Mouse (Mus musculus) neural tube, embryonic 14.5 days (tissue): Measurements from ENCODE around the gene Cyp2w1. TPM values are rescaled to one million over a fixed set of nuclear protein-coding genes. Genes with fewer than 3 reads are reported as not detected.

Experiments used
- ATAC-seq: fragments of 200-750 bp; cut with Nextera tagmentation; 2 replicates; pipeline ENCODE4 v1.8.0; 2017; ENCODE audit warnings: low read depth, mild to moderate bottlenecking, moderate TSS enrichment, moderate library complexity
- H3K27ac ChIP-seq: fragments of 300-500 bp; sonication (generic); 2 replicates; pipeline ENCODE4 v1.5.1; 2014; ENCODE audit warnings: low read depth, mild to moderate bottlenecking, control low read depth, low read length, moderate library complexity, mixed read lengths
- H3K27me3 ChIP-seq: fragments of 300-500 bp; sonication (generic); 2 replicates; pipeline ENCODE4 v1.6.1; 2014; ENCODE audit warnings: low read length; ENCODE audit not compliant: control insufficient read depth, insufficient read depth
- H3K36me3 ChIP-seq: fragments of 300-500 bp; sonication (generic); 2 replicates; pipeline ENCODE4 v1.6.1; 2014; ENCODE audit warnings: low read length, mixed read lengths; ENCODE audit not compliant: control insufficient read depth, insufficient read depth
- H3K4me1 ChIP-seq: fragments of 300-500 bp; sonication (generic); 2 replicates; pipeline ENCODE4 v1.6.1; 2014; ENCODE audit warnings: low read length; ENCODE audit not compliant: control insufficient read depth, insufficient read depth
- H3K4me2 ChIP-seq: fragments of 300-500 bp; sonication (generic); 2 replicates; pipeline ENCODE4 v1.6.1; 2014; ENCODE audit warnings: mild to moderate bottlenecking, low read depth, low read length, control low read depth
- H3K4me3 ChIP-seq: fragments of 300-500 bp; sonication (generic); 2 replicates; pipeline ENCODE4 v1.5.1; 2014; ENCODE audit warnings: low read depth, low read length, control low read depth, mixed read lengths
- H3K9ac ChIP-seq: fragments of 300-500 bp; sonication (generic); replicated peaks from 2 replicates; pipeline ENCODE4 v1.6.1; 2014; ENCODE audit warnings: low read depth, mild to moderate bottlenecking, control low read depth, low read length, mixed read lengths
- H3K9me3 ChIP-seq: fragments of 300-500 bp; sonication (generic); 2 replicates; pipeline ENCODE4 v1.6.1; 2016; ENCODE audit warnings: low read length; ENCODE audit not compliant: control insufficient read depth
- WGBS: fragments of 180-500 bp; shearing (Covaris S2); extraction: QIAGEN DNeasy Blood & Tissue Kit; methylation state at CpG from one replicate; pipeline ENCODE4 v1.1.7; 2014; 5-methylcytosine and 5-hydroxymethylcytosine counted together
- microRNA counts: library from miRNA; unstranded; fragments of <30 nt; microRNA quantifications from one replicate; lab custom pipeline; 2016
- microRNA-seq: library from miRNA; unstranded; fragments of <30 nt; microRNA quantifications from one replicate; pipeline ENCODE4, GENCODE M21; 2016
- polyA plus RNA-seq: library from polyadenylated mRNA; unstranded; fragments of >200 nt; fragmentation: Nextera tagmentation; extraction: Ambion mirVana; gene quantifications from 2 replicates; pipeline ENCODE4 v1.2.1, GENCODE M21; 2014

The Cyp2w1 gene
- polyA plus RNA-seq, 1 experiment from 2014 or later = not detected

DNA sequence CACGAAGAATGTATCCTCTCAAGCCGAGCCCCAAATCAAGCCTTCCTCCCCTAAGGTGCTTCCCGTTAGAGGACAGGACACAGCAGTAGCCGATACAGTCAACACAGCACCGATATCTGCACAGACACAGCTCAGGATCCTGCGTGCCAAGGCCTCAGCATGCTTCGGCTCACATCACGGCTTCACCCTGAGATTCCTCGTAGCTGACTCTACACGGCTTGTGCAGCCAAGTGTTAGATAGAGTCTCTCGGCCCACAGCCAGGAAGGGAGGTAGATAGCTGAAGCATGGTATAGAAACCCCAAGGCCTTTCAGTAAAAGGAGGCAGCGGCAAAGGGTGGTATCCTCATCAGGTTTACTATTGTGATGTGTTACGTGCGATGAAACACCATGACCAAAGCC lies 47.6 kb downstream of the Cyp2w1 start:
- H3K4me2 ChIP-seq = no peak overlapping the region
- 85% methylated on average over 14 of the region's 14 CpGs for WGBS
- no peak overlapping the region for H3K9ac ChIP-seq
- ATAC-seq = no peak
- H3K27me3 ChIP-seq = no peaks in the 10 kb centered on the region
- no peaks in the 10 kb centered on the region for H3K36me3 ChIP-seq
- no peaks in the 10 kb centered on the region for H3K4me1 ChIP-seq
- no peak overlapping the region for H3K27ac ChIP-seq
- H3K4me3 ChIP-seq = no peak overlapping the region
- no peaks in the 10 kb centered on the region for H3K9me3 ChIP-seq

DNA sequence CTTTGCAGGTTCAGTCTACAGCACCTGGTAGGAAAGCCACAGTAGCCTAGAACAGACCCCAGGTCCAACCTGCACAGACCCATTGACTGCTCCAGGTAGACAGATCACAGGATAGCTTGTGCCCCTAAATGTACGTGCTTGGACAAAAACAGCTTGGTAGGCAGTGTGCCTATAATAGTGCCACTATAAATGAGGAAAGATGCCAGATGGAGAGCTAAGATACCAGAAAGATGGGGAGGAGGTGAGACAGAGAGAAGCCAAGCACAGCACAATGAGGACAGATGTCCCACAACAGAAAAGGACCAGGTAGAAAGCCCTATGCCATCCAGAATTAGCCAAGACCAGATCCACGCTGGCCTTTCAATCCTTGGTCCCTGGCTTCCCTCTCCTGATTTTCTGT lies 49.7 kb downstream of the Cyp2w1 start:
- H3K27ac ChIP-seq = no peak overlapping the region
- ATAC-seq = no peak
- 93% methylated on average over 2 of the region's 2 CpGs for WGBS
- H3K4me1 ChIP-seq = no peaks in the 10 kb centered on the region
- H3K9ac ChIP-seq = no peak overlapping the region
- H3K4me2 ChIP-seq = no peak overlapping the region
- no peaks in the 10 kb centered on the region for H3K27me3 ChIP-seq
- no peak overlapping the region for H3K4me3 ChIP-seq
- H3K36me3 ChIP-seq = no peaks in the 10 kb centered on the region
- H3K9me3 ChIP-seq = no peaks in the 10 kb centered on the region

DNA sequence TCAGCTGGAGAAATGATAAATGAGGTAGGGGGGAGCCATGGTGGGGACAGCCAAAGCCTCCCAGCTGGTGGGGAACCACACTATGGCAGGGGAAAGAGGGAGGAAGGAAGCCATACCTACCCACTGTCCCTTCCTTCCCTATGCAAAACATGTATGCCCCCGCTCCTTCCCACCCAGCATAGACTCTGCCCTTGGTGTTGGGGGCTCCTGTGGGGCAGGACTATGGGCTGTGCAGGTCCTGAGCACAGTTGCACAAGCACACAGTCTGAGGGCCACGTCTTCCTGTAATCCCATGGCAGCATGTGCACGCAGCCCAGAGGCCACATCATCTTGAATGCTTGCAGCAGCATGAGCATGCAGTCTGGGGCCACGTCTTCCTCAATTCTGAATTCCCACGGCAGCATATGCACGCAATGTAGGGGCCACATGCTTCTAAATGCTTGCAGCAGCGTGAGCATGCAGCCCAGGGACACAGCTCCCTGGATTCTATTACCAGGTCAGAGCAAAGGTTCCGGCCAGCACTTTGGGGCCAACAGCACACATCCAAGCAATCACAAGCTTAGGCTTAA lies 51.4 kb downstream of the Cyp2w1 start:
- no peak overlapping the region for H3K4me3 ChIP-seq

DNA sequence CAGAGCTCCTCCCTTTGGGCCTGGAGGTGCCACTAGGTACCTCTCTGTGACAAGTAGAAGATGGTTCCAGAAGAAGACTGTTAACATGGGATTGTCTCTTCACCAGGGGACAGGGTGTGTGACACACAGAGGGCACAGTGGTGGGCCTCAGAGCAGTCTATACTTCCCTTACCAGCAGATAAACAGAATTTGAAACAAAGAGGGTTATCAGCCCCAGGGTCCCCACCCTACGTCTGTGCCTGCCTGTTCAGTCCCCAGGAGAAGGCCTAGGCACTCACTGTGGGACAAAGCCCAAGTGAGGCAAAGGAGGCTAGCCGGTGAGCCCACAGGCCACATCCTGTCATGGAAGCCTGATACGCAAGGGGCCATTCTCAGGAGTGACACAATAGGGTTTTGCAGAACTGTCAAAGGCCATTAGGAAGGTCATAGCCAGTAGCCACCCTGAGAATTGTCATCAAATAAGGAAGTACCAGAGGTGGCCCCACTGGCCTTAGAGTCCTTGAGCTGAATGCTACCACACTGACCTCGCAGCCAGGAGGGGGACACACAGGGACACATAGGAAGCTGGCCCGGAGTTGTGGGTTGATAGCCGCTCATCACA lies 52.5 kb downstream of the Cyp2w1 start, which contains the start of gene C130050O18Rik:
TSS of gene C130050O18Rik (plus strand) at position 480 of the 601 bp plus-strand sequence.
- Histone ChIP-seq H3K4me1 (no peaks in the 10 kb centered on the region), H3K36me3 (no peaks in the 10 kb centered on the region), H3K4me3 (no peak within 1 kb of the TSS), H3K27ac (no peak within 1 kb of the TSS), H3K9me3 (no peaks in the 10 kb centered on the region), H3K9ac (no peak within 1 kb of the TSS), H3K4me2 (no peak within 1 kb of the TSS), H3K27me3 (no peaks in the 10 kb centered on the region)
- 74% methylated on average over 6 of the region's 6 CpGs for WGBS
- ATAC-seq = no peak

More for the DNA sequence above, 51.4 kb downstream of the Cyp2w1 start:
- Histone ChIP-seq H3K4me2 (no peak overlapping the region), H3K9ac (no peak overlapping the region), H3K27ac (no peak overlapping the region), H3K9me3 (no peaks in the 10 kb centered on the region), H3K27me3 (no peaks in the 10 kb centered on the region), H3K4me1 (no peaks in the 10 kb centered on the region), H3K36me3 (no peaks in the 10 kb centered on the region)
- WGBS = 92% methylated on average over 8 of the region's 8 CpGs
- no peak for ATAC-seq

DNA sequence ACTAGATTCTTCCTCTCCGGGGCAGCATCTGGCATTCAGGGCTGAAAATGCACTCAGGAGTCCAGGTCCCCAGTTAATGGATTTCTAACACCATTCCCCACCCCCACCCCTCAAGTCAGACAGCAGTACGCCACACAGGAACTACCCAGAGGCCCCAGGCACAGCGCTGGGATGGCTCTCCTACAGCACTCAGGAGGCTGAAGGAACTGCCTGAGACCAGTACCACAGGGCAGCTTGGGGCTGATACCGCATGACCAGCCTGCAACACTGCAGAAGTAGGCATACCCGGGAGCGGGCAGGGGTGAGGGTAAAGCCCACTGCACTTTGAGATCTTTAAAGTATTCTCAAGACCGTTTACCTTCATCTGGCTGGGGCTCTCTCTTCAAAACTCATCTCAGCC lies 53.1 kb downstream of the Cyp2w1 start:
- Histone ChIP-seq H3K4me2 (no peak overlapping the region), H3K4me1 (no peaks in the 10 kb centered on the region), H3K4me3 (no peak overlapping the region), H3K27ac (no peak overlapping the region), H3K27me3 (no peaks in the 10 kb centered on the region), H3K36me3 (no peaks in the 10 kb centered on the region), H3K9me3 (no peaks in the 10 kb centered on the region), H3K9ac (no peak overlapping the region)
- WGBS = 70% methylated on average over 7 of the region's 7 CpGs
- no peak for ATAC-seq

DNA sequence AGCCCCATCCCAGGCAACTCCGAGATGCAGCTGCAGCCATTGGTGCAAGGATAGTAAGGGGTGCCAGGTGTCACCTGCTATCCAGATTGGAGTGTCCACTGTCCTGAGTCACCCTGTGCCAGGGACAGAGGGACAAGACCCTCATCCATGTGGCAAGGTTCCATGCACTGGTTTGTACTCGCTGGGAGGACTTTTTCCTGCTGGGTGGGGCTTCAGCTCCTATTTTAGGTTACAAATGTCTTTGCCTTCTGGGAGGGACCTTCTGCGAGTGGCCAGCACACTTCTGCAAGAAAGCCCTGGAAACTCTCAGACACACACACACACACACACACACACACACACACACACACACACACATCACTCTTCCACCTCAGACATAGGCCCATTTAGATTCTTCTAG lies 53.5 kb downstream of the Cyp2w1 start:
- no peaks in the 10 kb centered on the region for H3K9me3 ChIP-seq
- H3K4me3 ChIP-seq = no peak overlapping the region
- no peak for ATAC-seq
- no peak overlapping the region for H3K9ac ChIP-seq
- no peaks in the 10 kb centered on the region for H3K4me1 ChIP-seq
- H3K36me3 ChIP-seq = no peaks in the 10 kb centered on the region
- H3K27me3 ChIP-seq = no peaks in the 10 kb centered on the region
- no peak overlapping the region for H3K4me2 ChIP-seq
- H3K27ac ChIP-seq = no peak overlapping the region
- WGBS = 76% methylated on average over 3 of the region's 3 CpGs

MicroRNA genes within 50 kb of the gene (microRNA counts, 519-probe panel; counts per million panel counts)
- not detected for microRNA mmu-miR-339-3p (lab: Ali Mortazavi, UCI)
- microRNA mmu-miR-339-5p (lab: Ali Mortazavi, UCI) = not detected

Small RNA genes within 50 kb of the gene (microRNA-seq; reads per million reads assigned to microRNA genes)
- 263 reads per million, percentile 59 among the genes with 10 or more reads in this experiment for gene Mir339

Other genes starting within 250 kb of the Cyp2w1 start
- gene Prkar1b, start 202.6 kb upstream of the Cyp2w1 start, polyA plus RNA-seq = 207 and 212 TPM in 2 replicates
- 3.6 and 4.1 TPM in 2 replicates for gene Dnaaf5, start 202.4 kb upstream of the Cyp2w1 start, polyA plus RNA-seq
- gene Sun1, start 152.0 kb upstream of the Cyp2w1 start, polyA plus RNA-seq = 49.5 and 51.3 TPM in 2 replicates
- 109 and 112 TPM in 2 replicates for gene Get4, start 100.3 kb upstream of the Cyp2w1 start, polyA plus RNA-seq
- gene Adap1, start 27.0 kb upstream of the Cyp2w1 start, polyA plus RNA-seq = 59.9 and 64.6 TPM in 2 replicates
- gene Cox19, start 1.2 kb upstream of the Cyp2w1 start, polyA plus RNA-seq = 108 and 113 TPM in 2 replicates
- gene Gpr146, start 25.1 kb downstream of the Cyp2w1 start, polyA plus RNA-seq = 1.8 and 2.2 TPM in 2 replicates
- gene C130050O18Rik, start 52.7 kb downstream of the Cyp2w1 start, polyA plus RNA-seq = 0.17 and 0.23 TPM in 2 replicates
- 6.2 and 9.5 TPM in 2 replicates for gene Gper1, start 70.5 kb downstream of the Cyp2w1 start, polyA plus RNA-seq
- gene 3110082I17Rik, start 107.9 kb downstream of the Cyp2w1 start, polyA plus RNA-seq = 11.7 and 12.1 TPM in 2 replicates
- 13.3 and 15.2 TPM in 2 replicates for gene Zfand2a, start 131.9 kb downstream of the Cyp2w1 start, polyA plus RNA-seq
- gene Uncx, start 190.9 kb downstream of the Cyp2w1 start, polyA plus RNA-seq = 33.4 and 39.8 TPM in 2 replicates